Mouse (Mus musculus) cerebellum, postnatal 14 days (tissue): ENCODE results near the gene Sertad4.

Experiments used
- DNase-seq, 2 experiments: peaks; one replicate each; pipeline ENCODE4 v3.0.0; 2021; ENCODE audit warnings: mixed read lengths in 2 of 2

The Sertad4 gene

GRCm38 (mm10) chr1:192851126-192851525 is 4.4 kb downstream of the Sertad4 start:
- no peak for DNase-seq

- DNase-seq = no peak
Observed at GRCm38 (mm10) chr1:192849616-192850015, 5.9 kb downstream of the Sertad4 start.

- DNase-seq = no peak
Observed at GRCm38 (mm10) chr1:192847254-192847653, 8.3 kb downstream of the Sertad4 start.

- DNase-seq = no peak
Observed at GRCm38 (mm10) chr1:192841094-192841813, 14.3 kb downstream of the Sertad4 start.

GRCm38 (mm10) chr1:192840655-192841054 is 14.9 kb downstream of the Sertad4 start:
- DNase-seq = no peak

- peak; percentile 38 to 45 for DNase-seq
Observed at GRCm38 (mm10) chr1:192835211-192835681, 20.3 kb downstream of the Sertad4 start.

- DNase-seq = peak; percentile 75 to 76
Observed at GRCm38 (mm10) chr1:192834361-192835210, 21.0 kb downstream of the Sertad4 start.

GRCm38 (mm10) chr1:192833586-192833985 is 22.0 kb downstream of the Sertad4 start:
- no peak for DNase-seq

GRCm38 (mm10) chr1:192833097-192833496 is 22.5 kb downstream of the Sertad4 start:
- no peak for DNase-seq

GRCm38 (mm10) chr1:192832338-192832737 is 23.2 kb downstream of the Sertad4 start:
- DNase-seq = no peak

GRCm38 (mm10) chr1:192830444-192830843 is 25.1 kb downstream of the Sertad4 start:
- no peak for DNase-seq

- no peak for DNase-seq
Observed at GRCm38 (mm10) chr1:192828928-192829327, 26.6 kb downstream of the Sertad4 start.

- no peak for DNase-seq
Observed at GRCm38 (mm10) chr1:192827955-192828354, 27.6 kb downstream of the Sertad4 start.

- DNase-seq = no peak
Observed at GRCm38 (mm10) chr1:192825746-192826145, 29.8 kb downstream of the Sertad4 start.

- DNase-seq = peak; percentile 34 to 35
Observed at GRCm38 (mm10) chr1:192822652-192823525, 32.7 kb downstream of the Sertad4 start.

GRCm38 (mm10) chr1:192822309-192822651 is 33.3 kb downstream of the Sertad4 start:
- no peak for DNase-seq

GRCm38 (mm10) chr1:192818334-192818733 is 37.2 kb downstream of the Sertad4 start:
- DNase-seq = no peak

GRCm38 (mm10) chr1:192815789-192816188 is 39.8 kb downstream of the Sertad4 start:
- no peak for DNase-seq

GRCm38 (mm10) chr1:192814700-192815099 is 40.9 kb downstream of the Sertad4 start:
- no peak for DNase-seq

- DNase-seq = no peak
Observed at GRCm38 (mm10) chr1:192812758-192813157, 42.8 kb downstream of the Sertad4 start.

- DNase-seq = no peak
Observed at GRCm38 (mm10) chr1:192812290-192812689, 43.3 kb downstream of the Sertad4 start.

- no peak for DNase-seq
Observed at GRCm38 (mm10) chr1:192806168-192807157, 49.1 kb downstream of the Sertad4 start.
